ENCODE assay signal across 17 mouse cellular contexts in the genomic region with DNA sequence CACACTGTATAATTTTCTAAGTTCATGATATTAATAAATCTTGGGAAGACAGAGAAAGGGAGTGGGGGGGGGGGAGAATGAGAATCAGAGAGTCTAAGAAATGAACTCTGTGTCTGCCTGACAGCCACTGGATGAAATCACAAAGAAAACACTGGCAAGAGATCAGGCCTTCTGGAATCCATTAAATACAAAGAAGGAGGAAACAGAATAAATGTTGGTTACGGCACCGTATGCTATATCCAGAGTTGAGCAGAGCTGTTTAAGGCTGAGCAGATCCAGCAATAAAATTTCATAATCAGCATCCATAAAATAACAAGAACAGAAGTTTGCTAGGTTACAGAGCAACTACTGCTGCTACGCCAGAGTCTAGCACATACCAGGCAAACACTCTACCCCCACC.
A peak's percentile ranks its signal among the peaks of the same experiment; 100 is the strongest.
DNase-seq lines count a peak whose midpoint lies in the region; ATAC-seq and TF ChIP-seq lines count a peak whose summit lies in the region.
"Had no signal": no experiment of that assay in that cellular context is flagged by ENCODE, and none has a peak within 500 bp of the region (broad histone marks: within the 10 kb centered on the region; RNA-seq: fewer than 3 reads in every experiment).

No protein-coding gene starts in this region.

- DNase-seq in embryo, embryonic 11 days: peak; percentile 7
- DNase-seq in embryo, embryonic 9.5 days (ENCODE audit: extremely low spot score): no peak
- peak; percentile 66 for DNase-seq in kidney, postnatal 0 days (ENCODE audit: low spot score)
- DNase-seq in stomach, postnatal 0 days (ENCODE audit: low spot score): no peak
- DNase-seq in midbrain, postnatal 0 days (ENCODE audit: low spot score): no peak
- DNase-seq: cerebellum, adult 8-10 months; heart, adult 2 months; kidney, adult 2 months; lung, postnatal 4 days; midbrain, embryonic 14.5 days; right cerebral cortex, postnatal 4 days; thymus, postnatal 14 days had no signal

- no peak for ATAC-seq in kidney, postnatal 0 days (replicated peaks; ENCODE audit: low FRiP score, low read depth)
- no peak for ATAC-seq in kidney, embryonic 14.5 days (ENCODE audit: low FRiP score, low TSS enrichment)
- no peak for ATAC-seq in stomach, embryonic 14.5 days (ENCODE audit: insufficient number of reproducible peaks, insufficient read depth, low FRiP score, low read depth)
- ATAC-seq in stomach, postnatal 0 days (ENCODE audit: low FRiP score, low TSS enrichment): no peak
- ATAC-seq in neural tube, embryonic 15.5 days (ENCODE audit: low FRiP score): no peak
- ATAC-seq in midbrain, postnatal 0 days (ENCODE audit: low FRiP score): no peak
- ATAC-seq: forebrain, embryonic 14.5 days had no signal

- H3K36me3 ChIP-seq in kidney, postnatal 0 days (ENCODE audit: insufficient read depth, low read length): no peaks in the 10 kb centered on the region
- no peaks in the 10 kb centered on the region for H3K36me3 ChIP-seq in kidney, embryonic 14.5 days (ENCODE audit: control insufficient read depth, insufficient read depth, low read length)
- H3K36me3 ChIP-seq in stomach, embryonic 14.5 days (ENCODE audit: control insufficient read depth, insufficient read depth, low read length): no peaks in the 10 kb centered on the region
- H3K36me3 ChIP-seq in stomach, postnatal 0 days (ENCODE audit: control insufficient read depth, insufficient read depth, low read length): no peaks in the 10 kb centered on the region
- no peaks in the 10 kb centered on the region for H3K36me3 ChIP-seq in neural tube, embryonic 15.5 days
- H3K36me3 ChIP-seq in midbrain, postnatal 0 days (ENCODE audit: insufficient read depth, low read length): no peaks in the 10 kb centered on the region
- H3K36me3 ChIP-seq: neural tube, embryonic 12.5 days had no signal

- H3K27me3 ChIP-seq in kidney, postnatal 0 days (ENCODE audit: insufficient read depth, low read length): no peaks in the 10 kb centered on the region
- no peaks in the 10 kb centered on the region for H3K27me3 ChIP-seq in kidney, embryonic 14.5 days (ENCODE audit: control insufficient read depth, insufficient read depth, low read length)
- H3K27me3 ChIP-seq in stomach, embryonic 14.5 days (ENCODE audit: control insufficient read depth, insufficient read depth, low read length): no peaks in the 10 kb centered on the region
- no peaks in the 10 kb centered on the region for H3K27me3 ChIP-seq in stomach, postnatal 0 days (ENCODE audit: control insufficient read depth, insufficient read depth, low read length)
- H3K27me3 ChIP-seq in neural tube, embryonic 15.5 days (replicated peaks): no peaks in the 10 kb centered on the region
- H3K27me3 ChIP-seq in midbrain, postnatal 0 days (ENCODE audit: insufficient read depth, low read length): no peaks in the 10 kb centered on the region
- H3K27me3 ChIP-seq: neural tube, embryonic 12.5 days had no signal

- H3K4me2 ChIP-seq in kidney, postnatal 0 days (ENCODE audit: low read length): no peak overlapping the region
- no peak overlapping the region for H3K4me2 ChIP-seq in kidney, embryonic 14.5 days (replicated peaks; ENCODE audit: low read depth, low read length)
- no peak overlapping the region for H3K4me2 ChIP-seq in stomach, embryonic 14.5 days (replicated peaks; ENCODE audit: low read depth, low read length)
- no peak overlapping the region for H3K4me2 ChIP-seq in stomach, postnatal 0 days (replicated peaks; ENCODE audit: low read depth)
- no peak overlapping the region for H3K4me2 ChIP-seq in neural tube, embryonic 15.5 days
- H3K4me2 ChIP-seq in midbrain, postnatal 0 days (ENCODE audit: low read depth, low read length, poor library complexity, severe bottlenecking): no peak overlapping the region
- H3K4me2 ChIP-seq: neural tube, embryonic 12.5 days had no signal

- H3K9ac ChIP-seq in kidney, postnatal 0 days (ENCODE audit: low read depth, low read length): no peak overlapping the region
- H3K9ac ChIP-seq in kidney, embryonic 14.5 days (ENCODE audit: low read depth, low read length): no peak overlapping the region
- H3K9ac ChIP-seq in stomach, embryonic 14.5 days (replicated peaks; ENCODE audit: low read depth, low read length): no peak overlapping the region
- no peak overlapping the region for H3K9ac ChIP-seq in stomach, postnatal 0 days (ENCODE audit: low read length)
- no peak overlapping the region for H3K9ac ChIP-seq in neural tube, embryonic 15.5 days (replicated peaks)
- no peak overlapping the region for H3K9ac ChIP-seq in midbrain, postnatal 0 days (replicated peaks; ENCODE audit: low read length, poor library complexity, severe bottlenecking)
- H3K9ac ChIP-seq: neural tube, embryonic 12.5 days had no signal

- H3K9me3 ChIP-seq in kidney, postnatal 0 days (replicated peaks; ENCODE audit: low read length): no peaks in the 10 kb centered on the region
- no peaks in the 10 kb centered on the region for H3K9me3 ChIP-seq in kidney, embryonic 14.5 days (ENCODE audit: control insufficient read depth, low read length)
- no peaks in the 10 kb centered on the region for H3K9me3 ChIP-seq in stomach, embryonic 14.5 days (ENCODE audit: control insufficient read depth, low read depth, low read length)
- H3K9me3 ChIP-seq in stomach, postnatal 0 days (ENCODE audit: control insufficient read depth, low read length): no peaks in the 10 kb centered on the region
- no peaks in the 10 kb centered on the region for H3K9me3 ChIP-seq in neural tube, embryonic 15.5 days (replicated peaks)
- no peaks in the 10 kb centered on the region for H3K9me3 ChIP-seq in midbrain, postnatal 0 days (ENCODE audit: low read length)
- H3K9me3 ChIP-seq: neural tube, embryonic 12.5 days had no signal

- 49% methylated on average over 3 of the region's 3 CpGs for WGBS in kidney, postnatal 0 days
- WGBS in kidney, embryonic 14.5 days: 54% methylated on average over 3 of the region's 3 CpGs
- 63% methylated on average over 3 of the region's 3 CpGs for WGBS in stomach, embryonic 14.5 days
- WGBS in stomach, postnatal 0 days: 54% methylated on average over 3 of the region's 3 CpGs
- WGBS in neural tube, embryonic 15.5 days: 85% methylated on average over 3 of the region's 3 CpGs
- 61% methylated on average over 3 of the region's 3 CpGs for WGBS in midbrain, postnatal 0 days

- no peak for TF ChIP-seq CTCF in kidney, postnatal 0 days (IDR thresholded peaks at IDR 0.05; ENCODE audit: low read depth)
- no peak for TF ChIP-seq CTCF in stomach, postnatal 0 days (IDR thresholded peaks at IDR 0.05; ENCODE audit: low read depth)
- no peak for TF ChIP-seq CTCF in midbrain, postnatal 0 days (IDR thresholded peaks at IDR 0.05)

- H3K4me3 ChIP-seq in kidney, postnatal 0 days (replicated peaks; ENCODE audit: low read depth, low read length): no peak overlapping the region
- no peak overlapping the region for H3K4me3 ChIP-seq in kidney, embryonic 14.5 days (ENCODE audit: low read length)
- no peak overlapping the region for H3K4me3 ChIP-seq in stomach, embryonic 14.5 days (ENCODE audit: low read depth, low read length)
- H3K4me3 ChIP-seq in stomach, postnatal 0 days (ENCODE audit: low read depth, low read length): no peak overlapping the region
- no peak overlapping the region for H3K4me3 ChIP-seq in neural tube, embryonic 15.5 days (replicated peaks)
- no peak overlapping the region for H3K4me3 ChIP-seq in midbrain, postnatal 0 days (ENCODE audit: low read depth, low read length)
- H3K4me3 ChIP-seq: heart, adult 2 months; neural tube, embryonic 12.5 days had no signal

- TF ChIP-seq EP300 in stomach, postnatal 0 days (optimal IDR thresholded peaks at IDR 0.05): no peak

- H3K27ac ChIP-seq in kidney, postnatal 0 days: no peak overlapping the region
- no peak overlapping the region for H3K27ac ChIP-seq in kidney, embryonic 14.5 days (ENCODE audit: low read depth, low read length)
- peak overlapping the region; percentile 15; the same call in 1 of the 2 replicates for H3K27ac ChIP-seq in stomach, embryonic 14.5 days (ENCODE audit: low read length)
- no peak overlapping the region for H3K27ac ChIP-seq in stomach, postnatal 0 days (replicated peaks)
- no peak overlapping the region for H3K27ac ChIP-seq in neural tube, embryonic 15.5 days (replicated peaks)
- H3K27ac ChIP-seq in midbrain, postnatal 0 days (ENCODE audit: low read depth, low read length): no peak overlapping the region
- H3K27ac ChIP-seq: heart, adult 2 months; neural tube, embryonic 12.5 days had no signal

- H3K4me1 ChIP-seq in kidney, postnatal 0 days (replicated peaks; ENCODE audit: insufficient read depth, low read length): no peaks in the 10 kb centered on the region
- no peaks in the 10 kb centered on the region for H3K4me1 ChIP-seq in kidney, embryonic 14.5 days (ENCODE audit: control insufficient read depth, insufficient read depth, low read length)
- no peaks in the 10 kb centered on the region for H3K4me1 ChIP-seq in stomach, embryonic 14.5 days (ENCODE audit: control insufficient read depth, insufficient read depth, low read length)
- H3K4me1 ChIP-seq in stomach, postnatal 0 days (replicated peaks; ENCODE audit: control insufficient read depth, insufficient read depth): no peaks in the 10 kb centered on the region
- no peaks in the 10 kb centered on the region for H3K4me1 ChIP-seq in neural tube, embryonic 15.5 days
- H3K4me1 ChIP-seq in midbrain, postnatal 0 days (ENCODE audit: insufficient read depth, low read length): no peaks in the 10 kb centered on the region
- H3K4me1 ChIP-seq: neural tube, embryonic 12.5 days had no signal

Comparison
In these comparisons a context has a peak if more than half of its experiments do, and no peak if none do; other contexts are left out.
1. DNase-seq: peak in embryo, embryonic 11 days (single experiment) and kidney, postnatal 0 days (single experiment); none in embryo, embryonic 9.5 days (single experiment), stomach, postnatal 0 days (single experiment) and midbrain, postnatal 0 days (single experiment).